Mouse (Mus musculus) MEL (cell line): ENCODE measurements at regions not wholly inside any gene's neighbourhood (a gene's known extent, or its start where the extent isn't known, plus 50 kb on each side); places are given as distances from the start of the nearest gene placed in this dataset.

Experiments used
- DNase-seq: peaks from one replicate; pipeline ENCODE4 v3.0.0; 2011; ENCODE audit warnings: low read depth, low spot score
- H3K27ac ChIP-seq: 2 replicates; pipeline ENCODE4 v1.5.1; 2012; ENCODE audit warnings: low read depth, mild to moderate bottlenecking, control low read depth, low read length, moderate library complexity; ENCODE audit not compliant: control insufficient read depth
- H3K27me3 ChIP-seq, 2 experiments: fragments of 150-350 bp in 1 of 2; sonication (generic) in 1 of 2; 2 replicates each; pipeline ENCODE4 v1.6.1; 2012; ENCODE audit warnings: low read length in 2 of 2, mild to moderate bottlenecking in 2 of 2, improper control_type of control experiment in 1 of 2, moderate library complexity in 1 of 2; ENCODE audit not compliant: insufficient read depth in 2 of 2, control insufficient read depth in 1 of 2
- H3K36me3 ChIP-seq, 2 experiments: 2 replicates each; pipeline ENCODE4 v1.6.1; 2012 to 2014; ENCODE audit warnings: low read length in 2 of 2, improper control_type of control experiment in 1 of 2, inconsistent platforms in 1 of 2, mild to moderate bottlenecking in 1 of 2; ENCODE audit not compliant: insufficient read depth in 2 of 2, control insufficient read depth in 1 of 2
- H3K4me1 ChIP-seq, 2 experiments: fragments of 150-350 bp in 1 of 2; sonication (generic) in 1 of 2; 2 replicates each; pipeline ENCODE4 v1.6.1; 2012; ENCODE audit warnings: low read length in 2 of 2, improper control_type of control experiment in 1 of 2, mild to moderate bottlenecking in 1 of 2; ENCODE audit not compliant: insufficient read depth in 2 of 2, control insufficient read depth in 1 of 2
- H3K4me3 ChIP-seq, 2 experiments: fragments of 150-350 bp in 1 of 2; sonication (generic) in 1 of 2; 2 replicates each; pipeline ENCODE4 v1.5.1; 2012; ENCODE audit warnings: low read depth in 2 of 2, low read length in 2 of 2, mild to moderate bottlenecking in 2 of 2, moderate library complexity in 2 of 2, control low read depth in 1 of 2, improper control_type of control experiment in 1 of 2; ENCODE audit not compliant: control insufficient read depth in 1 of 2, insufficient read depth in 1 of 2
- H3K79me2 ChIP-seq: 2 replicates; pipeline ENCODE4 v1.6.1; 2012; ENCODE audit warnings: mild to moderate bottlenecking, low read length, moderate library complexity; ENCODE audit not compliant: control insufficient read depth, poor library complexity, insufficient read depth
- H3K9ac ChIP-seq: 2 replicates; pipeline ENCODE4 v1.6.1; 2012; ENCODE audit warnings: low read depth, mild to moderate bottlenecking, control low read depth, low read length, moderate library complexity; ENCODE audit not compliant: control insufficient read depth, poor library complexity, severe bottlenecking
- H3K9me3 ChIP-seq: fragments of 150-350 bp; sonication (generic); replicated peaks from 2 replicates; pipeline ENCODE4 v1.6.1; 2012; ENCODE audit warnings: mild to moderate bottlenecking, low read length, improper control_type of control experiment, moderate library complexity; ENCODE audit not compliant: insufficient read depth
- BHLHE40 ChIP-seq: IDR thresholded peaks from 2 replicates; pipeline ENCODE4 v1.6.1; 2012; ENCODE audit warnings: low read depth, mild to moderate bottlenecking, inconsistent platforms, low read length, improper control_type of control experiment, borderline replicate concordance
- CHD1 ChIP-seq: IDR thresholded peaks from 2 replicates; pipeline ENCODE4 v1.6.1; 2012; ENCODE audit warnings: low read depth, mild to moderate bottlenecking, inconsistent platforms, low read length, improper control_type of control experiment
- ELF1 ChIP-seq: IDR thresholded peaks from 2 replicates; pipeline ENCODE4 v1.6.1; 2014; ENCODE audit warnings: low read depth, mild to moderate bottlenecking, inconsistent platforms, low read length, improper control_type of control experiment, moderate library complexity
- EP300 ChIP-seq, 2 experiments: IDR thresholded peaks; 2 replicates each; pipeline ENCODE4 v1.6.1; 2011; ENCODE audit warnings: improper control_type of control experiment in 2 of 2, low read length in 2 of 2, low read depth in 1 of 2, mild to moderate bottlenecking in 1 of 2
- GABPA ChIP-seq: IDR thresholded peaks from 2 replicates; pipeline ENCODE4 v1.6.1; 2012; ENCODE audit warnings: low read depth, mild to moderate bottlenecking, inconsistent platforms, low read length, improper control_type of control experiment, moderate library complexity
- JUND ChIP-seq: IDR thresholded peaks from 2 replicates; pipeline ENCODE4 v1.6.1; 2011; ENCODE audit warnings: low read depth, mild to moderate bottlenecking, improper control_type of control experiment, low read length
- MAFK ChIP-seq: IDR thresholded peaks from 2 replicates; pipeline ENCODE4 v1.6.1; 2011; ENCODE audit warnings: low read depth, mild to moderate bottlenecking, low read length, improper control_type of control experiment, borderline replicate concordance
- MEF2A ChIP-seq: IDR thresholded peaks from 2 replicates; pipeline ENCODE4 v1.6.1; 2014; ENCODE audit warnings: low read depth, mild to moderate bottlenecking, inconsistent platforms, low read length, improper control_type of control experiment; ENCODE audit not compliant: poor library complexity, insufficient replicate concordance, severe bottlenecking; ENCODE audit errors: extremely low read depth
- MXI1 ChIP-seq: IDR thresholded peaks from 2 replicates; pipeline ENCODE4 v1.6.1; 2011; ENCODE audit warnings: mild to moderate bottlenecking, low read depth, low read length, improper control_type of control experiment
- MYB ChIP-seq: IDR thresholded peaks from 2 replicates; pipeline ENCODE4 v1.6.1; 2011; ENCODE audit warnings: mild to moderate bottlenecking, low read depth, low read length, improper control_type of control experiment
- MYC ChIP-seq: IDR thresholded peaks from 2 replicates; pipeline ENCODE4 v1.6.1; 2011; ENCODE audit warnings: low read depth, mild to moderate bottlenecking, low read length, improper control_type of control experiment, moderate library complexity
- NELFE ChIP-seq: IDR thresholded peaks from 2 replicates; pipeline ENCODE4 v1.6.1; 2011; ENCODE audit warnings: low read depth, low read length, improper control_type of control experiment
- NRF1 ChIP-seq: IDR thresholded peaks from 2 replicates; pipeline ENCODE4 v1.6.1; 2014; ENCODE audit warnings: low read depth, mild to moderate bottlenecking, inconsistent platforms, low read length, improper control_type of control experiment, moderate library complexity; ENCODE audit not compliant: poor library complexity, insufficient read depth, severe bottlenecking
- POLR2A ChIP-seq, 2 experiments: IDR thresholded peaks; 2 replicates each; pipeline ENCODE4 v1.6.1; 2011 to 2012; ENCODE audit warnings: low read length in 2 of 2, mild to moderate bottlenecking in 2 of 2, control low read depth in 1 of 2, improper control_type of control experiment in 1 of 2, low read depth in 1 of 2, moderate library complexity in 1 of 2; ENCODE audit not compliant: control insufficient read depth in 1 of 2, insufficient read depth in 1 of 2, poor library complexity in 1 of 2
- TAL1 ChIP-seq: IDR thresholded peaks from 2 replicates; pipeline ENCODE4 v1.6.1; 2012; ENCODE audit warnings: mild to moderate bottlenecking, inconsistent platforms, low read length, moderate library complexity, mixed read lengths
- TCF12 ChIP-seq: IDR thresholded peaks from 2 replicates; pipeline ENCODE4 v1.6.1; 2014; ENCODE audit warnings: low read depth, mild to moderate bottlenecking, inconsistent platforms, low read length, improper control_type of control experiment, moderate library complexity
- UBTF ChIP-seq: IDR thresholded peaks from 2 replicates; pipeline ENCODE4 v1.6.1; 2012; ENCODE audit warnings: low read depth, mild to moderate bottlenecking, inconsistent platforms, low read length, improper control_type of control experiment, moderate library complexity, borderline replicate concordance; ENCODE audit not compliant: insufficient read depth
- ZC3H11A ChIP-seq: IDR thresholded peaks from 2 replicates; pipeline ENCODE4 v1.6.1; 2012; ENCODE audit warnings: low read depth, mild to moderate bottlenecking, inconsistent platforms, low read length, improper control_type of control experiment
- ZKSCAN1 ChIP-seq: IDR thresholded peaks from 2 replicates; pipeline ENCODE4 v1.6.1; 2012; ENCODE audit warnings: low read depth, mild to moderate bottlenecking, inconsistent platforms, low read length, improper control_type of control experiment, moderate library complexity
- ZNF384 ChIP-seq: IDR thresholded peaks from 2 replicates; pipeline ENCODE4 v1.6.1; 2012; ENCODE audit warnings: low read depth, mild to moderate bottlenecking, inconsistent platforms, low read length, improper control_type of control experiment

DNA sequence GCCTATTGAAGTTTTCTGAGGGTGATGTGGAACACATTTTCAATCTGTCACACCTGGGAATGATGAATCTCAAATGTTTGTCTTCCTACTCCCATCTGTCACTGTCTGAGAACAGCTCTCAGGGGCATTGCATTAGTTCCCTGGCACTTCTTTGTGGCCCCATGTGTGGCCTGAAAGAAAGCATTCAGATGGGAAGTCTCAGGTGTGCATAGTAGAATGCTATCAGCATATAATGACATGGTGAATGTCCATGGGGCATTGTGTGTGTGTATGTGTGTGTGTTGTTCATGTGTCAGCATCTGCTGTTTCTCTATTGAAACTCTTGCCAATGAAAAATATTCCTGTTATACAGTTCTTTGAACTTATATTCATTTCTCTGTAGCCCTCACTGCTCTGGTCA lies 659.8 kb upstream of the Got2 start:
- Histone ChIP-seq H3K4me3 (no peak overlapping the region), H3K9ac (no peak overlapping the region), H3K9me3 (no peaks in the 10 kb centered on the region), H3K27me3 (no peaks in the 10 kb centered on the region), H3K4me1 (no peaks in the 10 kb centered on the region), H3K79me2 (no peaks in the 10 kb centered on the region), H3K36me3 (no peaks in the 10 kb centered on the region; a peak in 1 of 4 replicates), H3K27ac (no peak overlapping the region)
- no peak for TF ChIP-seq TCF12
- TF ChIP-seq EP300 (IDR thresholded peaks at IDR 0.05; ENCODE audit: low read depth in 1 of 2, low read length in 2 of 2) = no peak
- TF ChIP-seq ZNF384 = no peak
- TF ChIP-seq BHLHE40 = no peak
- TF ChIP-seq POLR2A (IDR thresholded peaks at IDR 0.05; ENCODE audit: control insufficient read depth in 1 of 2, insufficient read depth in 1 of 2, low read depth in 1 of 2, low read length in 2 of 2, poor library complexity in 1 of 2) = no peak
- TF ChIP-seq ELF1 = no peak
- TF ChIP-seq MYB = no peak
- DNase-seq = no peak

DNA sequence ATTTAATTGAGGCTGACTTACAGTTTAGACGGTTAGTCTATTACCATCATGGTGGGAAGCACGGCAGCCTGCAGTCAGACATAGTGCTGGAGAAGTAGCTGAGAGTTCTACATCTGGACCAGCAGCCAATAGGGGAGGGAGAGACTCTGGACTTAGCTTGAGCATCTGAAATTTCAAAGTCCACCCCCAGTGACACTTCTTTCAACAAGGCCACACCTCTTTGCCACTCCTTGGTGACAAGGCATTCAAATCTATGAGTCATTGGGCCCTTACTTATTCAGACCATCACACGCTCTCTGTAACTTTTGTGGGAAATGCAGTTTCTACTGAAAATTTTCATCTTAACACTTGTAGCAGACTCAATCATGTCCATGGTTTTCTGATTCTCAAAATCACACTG lies 653.9 kb upstream of the Got2 start:
- Histone ChIP-seq H3K9me3 (no peaks in the 10 kb centered on the region), H3K4me3 (no peak overlapping the region), H3K79me2 (no peaks in the 10 kb centered on the region), H3K27me3 (no peaks in the 10 kb centered on the region), H3K4me1 (no peaks in the 10 kb centered on the region), H3K9ac (no peak overlapping the region), H3K27ac (no peak overlapping the region), H3K36me3 (no peaks in the 10 kb centered on the region)
- TF ChIP-seq JUND (no peak), ZC3H11A (no peak), CHD1 (no peak), GABPA (no peak), UBTF (no peak), ZKSCAN1 (no peak), NRF1 (no peak), POLR2A (IDR thresholded peaks at IDR 0.05; ENCODE audit: control insufficient read depth in 1 of 2, insufficient read depth in 1 of 2, low read depth in 1 of 2, low read length in 2 of 2, poor library complexity in 1 of 2) (no peak), MYC (no peak), TAL1 (no peak), MXI1 (no peak), NELFE (no peak), MEF2A (no peak), MAFK (no peak)
- no peak for DNase-seq
